Mouse (Mus musculus) cerebellum, adult 2 months (tissue): Measurements from ENCODE around the gene Slc22a18. TPM values are rescaled to one million over a fixed set of nuclear protein-coding genes. Genes with fewer than 3 reads are reported as not detected.

Experiments used
- DNase-seq, 2 experiments: peaks; one replicate each; pipeline ENCODE4 v3.0.0; 2021
- H3K27ac ChIP-seq: fragments of 200-500 bp; 2 replicates; pipeline ENCODE4 v1.5.1; 2012; ENCODE audit warnings: low read length, control low read depth, inconsistent platforms; ENCODE audit not compliant: insufficient read depth
- H3K27me3 ChIP-seq: fragments of 200-500 bp; 2 replicates; pipeline ENCODE4 v1.6.1; 2012; ENCODE audit warnings: inconsistent platforms, mild to moderate bottlenecking, low read length, moderate library complexity; ENCODE audit not compliant: control insufficient read depth, insufficient read depth
- H3K4me1 ChIP-seq: fragments of 200-500 bp; 2 replicates; pipeline ENCODE4 v1.6.1; 2011; ENCODE audit warnings: low read length; ENCODE audit not compliant: control insufficient read depth, insufficient read depth
- H3K4me3 ChIP-seq: fragments of 200-500 bp; replicated peaks from 2 replicates; pipeline ENCODE3; 2011; ENCODE audit warnings: mild to moderate bottlenecking, low read depth, low read length, control low read depth; ENCODE audit not compliant: insufficient read depth
- CTCF ChIP-seq: fragments of 200-500 bp; IDR thresholded peaks from 2 replicates; pipeline ENCODE4 v1.5.1; 2011; ENCODE audit warnings: low read depth, mild to moderate bottlenecking, control low read depth, low read length, moderate library complexity, borderline replicate concordance; ENCODE audit not compliant: insufficient read depth
- POLR2A ChIP-seq: fragments of 200-500 bp; IDR thresholded peaks from 2 replicates; pipeline ENCODE4 v1.6.1; 2011; ENCODE audit warnings: low read length, control low read depth, borderline replicate concordance; ENCODE audit not compliant: insufficient read depth
- WGBS: fragments of 180-500 bp; shearing (Covaris S2); methylation state at CpG from one replicate; pipeline ENCODE4 v1.1.7; 2018; 5-methylcytosine and 5-hydroxymethylcytosine counted together
- polyA plus RNA-seq: library from polyadenylated mRNA; depleted of rRNA; stranded (reverse); fragments of >200 nt; gene quantifications from 2 replicates; pipeline ENCODE4 v1.2.3, GENCODE M21; 2012

Slc22a18 gene
- polyA plus RNA-seq, 1 experiment, result 0.90 TPM

DNA sequence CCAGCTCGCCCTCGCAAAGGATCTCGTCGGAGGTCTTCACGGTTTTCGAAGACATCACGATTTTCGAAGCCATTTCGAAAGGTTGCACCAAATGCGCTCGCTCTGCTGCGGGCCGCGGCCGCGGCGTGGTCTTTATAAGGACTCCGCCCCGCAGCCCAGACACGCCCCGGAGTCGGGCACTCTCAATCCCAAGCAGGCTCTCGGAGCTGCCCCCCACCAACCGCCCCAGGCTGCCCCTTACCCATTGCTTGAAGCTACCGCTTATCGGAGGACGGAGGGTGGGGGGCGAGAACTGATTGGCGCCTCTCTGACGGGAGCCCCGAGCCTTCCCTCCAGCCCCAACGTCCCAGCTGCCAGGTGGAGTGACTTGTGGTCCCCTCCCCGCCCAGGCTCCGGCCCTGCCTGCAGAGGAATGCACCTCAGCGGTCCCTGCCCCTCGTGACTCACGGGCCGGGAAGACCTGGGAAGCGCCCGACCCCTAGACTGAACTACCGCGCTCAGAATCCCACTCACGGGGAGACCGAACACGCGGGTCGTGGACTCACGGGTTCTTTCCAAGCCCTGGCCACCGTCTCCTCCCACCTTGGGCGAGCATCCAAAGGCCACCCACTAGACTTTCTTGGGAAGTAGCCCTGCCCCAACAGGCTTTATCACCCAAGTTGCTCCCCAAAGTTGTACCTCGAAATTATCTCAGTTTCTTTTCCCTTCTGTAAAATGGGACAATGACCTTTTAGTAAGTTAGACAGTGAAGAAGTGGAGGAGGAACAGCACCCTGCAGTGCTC is 29.1 kb downstream of the Slc22a18 start, which contains the start of gene Phlda2:
Gene Phlda2 (minus strand): TSS at position 733 of the 783 bp plus-strand sequence.
- TF ChIP-seq CTCF, result no peak
- TF ChIP-seq POLR2A, result no peak
- no peak within 1 kb of the TSS for H3K27ac ChIP-seq
- H3K4me3 ChIP-seq, result peak within 1 kb of the TSS; percentile 20
- WGBS, result 3% methylated on average over 51 of the region's 51 CpGs
- peaks cover 6% of the 10 kb centered on the region; the same call in 1 of the 2 replicates for H3K27me3 ChIP-seq
- H3K4me1 ChIP-seq, result no peaks in the 10 kb centered on the region
- DNase-seq, result no peak

GRCm38 (mm10) chr7:143503926-143504325 is 30.4 kb downstream of the Slc22a18 start:
- TF ChIP-seq CTCF (no peak), POLR2A (no peak)
- DNase-seq, result no peak
- no peaks in the 10 kb centered on the region for H3K4me1 ChIP-seq
- H3K4me3 ChIP-seq, result no peak overlapping the region
- 91% methylated on average over 6 of the region's 6 CpGs for WGBS
- H3K27ac ChIP-seq, result no peak overlapping the region
- H3K27me3 ChIP-seq, result peaks cover 6% of the 10 kb centered on the region; the same call in 1 of the 2 replicates

- TF ChIP-seq CTCF (no peak), POLR2A (no peak)
- no peaks in the 10 kb centered on the region for H3K4me1 ChIP-seq
- 89% methylated on average over 2 of the region's 2 CpGs for WGBS
- peaks cover 5% of the 10 kb centered on the region; the same call in 1 of the 2 replicates for H3K27me3 ChIP-seq
- DNase-seq, result no peak
- H3K4me3 ChIP-seq, result no peak overlapping the region
- no peak overlapping the region for H3K27ac ChIP-seq
These were observed 31.9 kb downstream of the Slc22a18 start for GRCm38 (mm10) chr7:143505411-143505810.

DNA sequence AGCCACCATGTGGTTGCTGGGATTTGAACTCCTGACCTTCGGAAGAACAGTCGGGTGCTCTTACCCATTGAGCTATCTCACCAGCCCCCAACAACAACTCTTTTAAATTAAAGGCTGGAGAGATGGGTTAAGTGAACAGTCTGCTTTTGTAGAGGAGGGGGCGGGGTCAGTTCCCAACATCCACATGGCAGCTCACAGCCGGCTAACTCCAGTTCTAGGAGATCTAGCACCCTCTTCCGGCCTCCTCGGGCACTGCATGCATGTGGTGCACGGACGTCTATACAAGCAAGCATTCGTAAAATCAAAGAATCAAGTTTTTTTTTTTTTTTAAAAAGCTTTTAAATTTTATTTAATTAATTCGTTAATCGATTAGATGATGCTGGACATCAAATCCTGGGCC is 32.3 kb downstream of the Slc22a18 start:
- H3K4me1 ChIP-seq, result no peaks in the 10 kb centered on the region
- peaks cover 5% of the 10 kb centered on the region; the same call in 1 of the 2 replicates for H3K27me3 ChIP-seq
- TF ChIP-seq POLR2A (no peak), CTCF (peak; percentile 43; the same call in 1 of the 2 replicates)
- no peak overlapping the region for H3K4me3 ChIP-seq
- 32% methylated on average over 11 of the region's 11 CpGs for WGBS
- no peak overlapping the region for H3K27ac ChIP-seq
- DNase-seq, result peak; percentile 32 to 47

GRCm38 (mm10) chr7:143506271-143506670 is 32.7 kb downstream of the Slc22a18 start:
- TF ChIP-seq POLR2A (no peak), CTCF (no peak)
- Histone ChIP-seq H3K4me1 (no peaks in the 10 kb centered on the region), H3K4me3 (no peak overlapping the region), H3K27me3 (peaks cover 5% of the 10 kb centered on the region; the same call in 1 of the 2 replicates), H3K27ac (no peak overlapping the region)
- no peak for DNase-seq
- WGBS, result 73% methylated on average over 7 of the region's 7 CpGs

DNA sequence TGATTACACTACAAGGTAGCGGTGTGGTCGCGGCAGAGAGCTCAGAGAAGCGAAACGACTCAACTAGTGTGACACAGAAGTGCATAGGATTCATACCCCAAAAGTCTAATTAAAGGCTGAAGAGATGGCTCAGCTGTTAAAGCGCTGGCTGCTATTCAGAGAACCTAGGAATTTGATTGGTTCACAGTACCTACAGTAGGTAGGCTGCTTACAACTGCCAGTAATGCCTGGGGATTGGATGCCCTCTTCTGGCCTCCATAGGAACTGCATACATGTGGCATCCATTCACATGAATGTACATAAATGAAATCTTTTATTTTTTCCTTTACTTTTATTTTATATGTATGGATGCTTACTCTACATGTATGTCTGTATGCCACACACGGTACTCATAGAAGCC is 33.1 kb downstream of the Slc22a18 start:
- WGBS, result 37% methylated on average over 7 of the region's 7 CpGs

GRCm38 (mm10) chr7:143509566-143509965 is 36.0 kb downstream of the Slc22a18 start:
- no peak overlapping the region for H3K4me3 ChIP-seq
- no peaks in the 10 kb centered on the region for H3K27me3 ChIP-seq
- TF ChIP-seq CTCF (no peak), POLR2A (no peak)
- DNase-seq, result no peak
- H3K27ac ChIP-seq, result no peak overlapping the region
- H3K4me1 ChIP-seq, result no peaks in the 10 kb centered on the region
- WGBS, result 88% methylated on average over 1 of the region's 1 CpGs

More for the DNA sequence above, 33.1 kb downstream of the Slc22a18 start:
- Histone ChIP-seq H3K27me3 (peaks cover 5% of the 10 kb centered on the region; the same call in 1 of the 2 replicates), H3K4me1 (no peaks in the 10 kb centered on the region), H3K27ac (no peak overlapping the region), H3K4me3 (no peak overlapping the region)
- TF ChIP-seq POLR2A (no peak), CTCF (peak; percentile 44; the same call in 1 of the 2 replicates)
- peak; percentile 15 to 24 for DNase-seq
